Mouse (Mus musculus) CD4-positive, CD25-positive, alpha-beta regulatory T cell (primary cell): Measurements from ENCODE around the gene Nr1i2. TPM values are rescaled to one million over a fixed set of nuclear protein-coding genes. Genes with fewer than 3 reads are reported as not detected.

Experiments
- polyA plus RNA-seq: library from polyadenylated mRNA; unstranded; fragments of 100-300 nt; shearing (Covaris generic); gene quantifications from one replicate; pipeline ENCODE4 v1.2.1, GENCODE M21; 2017

The Nr1i2 gene
- not detected for polyA plus RNA-seq

GRCm38 (mm10) chr16:38294685-38295348, at the start of gene Nr1i2:
Nr1i2 (minus strand) TSS chr16:38294824.

GRCm38 (mm10) chr16:38341396-38342324, 47.0 kb upstream of the Nr1i2 start, which contains the start of gene Maats1:
Maats1 (minus strand) TSS chr16:38342143.

Other genes with a start within 250 kb of the Nr1i2 start
- gene Gsk3b, start 205.8 kb downstream of the Nr1i2 start, polyA plus RNA-seq, result 65.8 TPM
- gene Maats1, start 47.3 kb upstream of the Nr1i2 start, polyA plus RNA-seq, result 0.14 TPM
- gene Cox17, start 52.2 kb upstream of the Nr1i2 start, polyA plus RNA-seq, result 193 TPM
- not detected for gene Gm21987, start 52.2 kb upstream of the Nr1i2 start, polyA plus RNA-seq
- 1.6 TPM for gene Popdc2, start 67.4 kb upstream of the Nr1i2 start, polyA plus RNA-seq
- gene Pla1a, start 138.3 kb upstream of the Nr1i2 start, polyA plus RNA-seq, result 0.12 TPM
- gene Adprh, start 157.9 kb upstream of the Nr1i2 start, polyA plus RNA-seq, result 112 TPM
- 3.2 TPM for gene Cd80, start 160.7 kb upstream of the Nr1i2 start, polyA plus RNA-seq
- gene Timmdc1, start 227.8 kb upstream of the Nr1i2 start, polyA plus RNA-seq, result 7.9 TPM